Mouse (Mus musculus) heart, adult 11 months (tissue): ENCODE measurements around the gene Arhgap24.

ENCODE experiments used
- DNase-seq: peaks from one replicate; pipeline ENCODE4 v3.0.0; 2022

Gene Arhgap24

GRCm38 (mm10) chr5:102899680-102900215 is 418.6 kb downstream of the Arhgap24 start:
- DNase-seq = no peak

GRCm38 (mm10) chr5:102901176-102901575 is 420.0 kb downstream of the Arhgap24 start:
- no peak for DNase-seq

GRCm38 (mm10) chr5:102903487-102903886 is 422.3 kb downstream of the Arhgap24 start:
- DNase-seq = no peak

- DNase-seq = peak; percentile 81
These were observed 422.9 kb downstream of the Arhgap24 start for GRCm38 (mm10) chr5:102904066-102904465.

- no peak for DNase-seq
These were observed 424.4 kb downstream of the Arhgap24 start for GRCm38 (mm10) chr5:102905441-102906211.

- no peak for DNase-seq
These were observed 439.0 kb downstream of the Arhgap24 start for GRCm38 (mm10) chr5:102920199-102920598.

- no peak for DNase-seq
These were observed 445.6 kb downstream of the Arhgap24 start for GRCm38 (mm10) chr5:102926786-102927185.

- no peak for DNase-seq
These were observed 449.0 kb downstream of the Arhgap24 start for GRCm38 (mm10) chr5:102930161-102930560.

- DNase-seq = peak; percentile 64
These were observed 462.9 kb downstream of the Arhgap24 start for GRCm38 (mm10) chr5:102943864-102944630.

GRCm38 (mm10) chr5:102946625-102947024 is 465.4 kb downstream of the Arhgap24 start:
- DNase-seq = no peak

- DNase-seq = peak; percentile 90
These were observed 466.0 kb downstream of the Arhgap24 start for GRCm38 (mm10) chr5:102947061-102947711.
